Mouse (Mus musculus): ENCODE measurements at regions not wholly inside any gene's neighbourhood (a gene's known extent, or its start where the extent isn't known, plus 50 kb on each side); places are given as distances from the start of the nearest gene placed in this dataset.
A peak's percentile ranks its signal among the peaks of the same experiment; 100 is the strongest.

DNA sequence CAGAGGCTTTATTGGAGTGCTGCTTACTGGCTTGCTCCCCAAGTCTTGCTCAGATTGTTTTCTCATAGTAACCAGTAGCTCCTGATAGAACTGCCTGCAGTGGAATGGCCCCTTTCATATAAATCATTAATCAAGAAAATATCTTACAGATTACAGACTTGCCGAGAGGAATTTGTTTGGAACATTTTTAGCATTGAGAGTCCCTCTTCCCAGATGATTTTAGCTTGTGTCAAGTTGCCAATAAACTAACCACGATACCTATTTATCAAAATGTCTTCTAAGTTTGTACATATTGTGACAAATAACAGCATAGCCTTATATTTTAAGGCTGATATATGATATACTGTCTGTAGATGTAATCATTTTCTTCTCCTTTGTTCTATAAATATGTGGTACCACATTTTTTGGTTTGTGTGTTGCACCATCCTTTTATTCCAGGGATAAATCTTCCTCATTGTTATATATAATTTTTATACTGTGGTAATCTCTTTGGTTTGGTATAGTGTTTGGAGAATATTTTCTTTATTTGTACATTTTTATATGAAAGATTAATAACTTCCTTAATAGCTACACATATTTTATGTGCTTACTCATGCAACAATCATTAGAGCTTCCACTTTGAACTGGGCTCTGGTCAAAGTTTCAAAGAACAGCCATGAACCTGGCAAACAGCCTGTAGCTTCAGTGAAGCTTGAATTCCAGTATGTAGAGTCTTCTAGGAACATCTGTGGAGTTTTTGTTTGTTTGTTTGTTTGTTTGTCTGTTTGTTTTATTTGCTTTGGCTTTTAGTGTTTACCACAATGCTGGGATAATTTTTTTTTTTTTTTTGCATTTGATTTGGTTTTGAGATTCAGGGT lies 153.1 kb upstream of the Marcks start:
- WGBS (ENCODE audit: insufficient replicate concordance) = 80% methylated on average over 2 of the region's 2 CpGs
- Histone ChIP-seq H3K36me3 (ENCODE audit: control insufficient read depth, insufficient read depth, low read length) (no peaks in the 10 kb centered on the region), H3K9ac (ENCODE audit: low read depth, low read length) (no peak overlapping the region), H3K27ac (ENCODE audit: low read depth, low read length) (no peak overlapping the region), H3K9me3 (replicated peaks; ENCODE audit: control insufficient read depth, low read length) (no peaks in the 10 kb centered on the region), H3K4me1 (ENCODE audit: control insufficient read depth, insufficient read depth, low read length) (no peaks in the 10 kb centered on the region), H3K4me3 (ENCODE audit: low read depth, low read length) (no peak overlapping the region), H3K4me2 (no peak overlapping the region), H3K27me3 (ENCODE audit: control insufficient read depth, insufficient read depth, low read length) (no peaks in the 10 kb centered on the region)
- no peak for ATAC-seq (replicated peaks; ENCODE audit: insufficient number of reproducible peaks, low FRiP score, low TSS enrichment)

DNA sequence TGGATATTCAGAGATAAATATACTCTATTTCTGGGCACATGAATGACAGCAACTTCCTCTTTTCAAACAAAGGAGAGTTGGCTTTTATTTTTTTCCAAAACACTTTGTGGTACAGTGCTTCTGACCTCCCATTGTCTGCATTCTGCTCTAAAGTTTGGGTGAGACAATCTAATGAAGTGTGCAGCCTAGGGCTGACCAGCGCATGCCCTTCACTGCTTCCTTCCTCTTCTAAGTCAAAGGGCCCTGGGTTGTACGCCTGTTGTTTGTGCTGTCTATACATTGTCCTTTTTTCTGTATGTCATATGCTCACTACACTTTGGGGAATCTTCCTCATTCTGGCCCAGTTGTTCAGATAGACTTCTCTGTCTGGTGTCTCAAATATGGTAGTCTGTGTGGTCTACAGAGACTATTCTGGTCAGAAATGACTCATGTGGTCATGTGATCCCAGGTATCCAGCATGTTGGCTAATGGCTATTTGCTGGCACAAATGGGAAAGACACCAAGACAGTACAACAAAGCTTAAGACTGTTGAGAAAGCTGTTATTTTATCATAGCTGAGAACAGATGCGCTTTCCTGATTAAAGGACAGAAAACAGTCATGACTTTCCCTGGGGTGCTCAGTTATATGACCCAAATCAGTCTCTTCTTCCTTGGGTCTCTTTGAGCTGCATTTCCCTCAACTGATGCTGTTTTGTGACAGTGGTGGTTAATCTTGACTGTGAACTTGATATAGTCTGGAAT lies 151.4 kb upstream of the Marcks start:
- Histone ChIP-seq H3K27me3 (ENCODE audit: control insufficient read depth, insufficient read depth, low read length) (no peaks in the 10 kb centered on the region), H3K4me2 (no peak overlapping the region), H3K4me3 (ENCODE audit: low read depth, low read length) (no peak overlapping the region), H3K4me1 (ENCODE audit: control insufficient read depth, insufficient read depth, low read length) (no peaks in the 10 kb centered on the region), H3K36me3 (ENCODE audit: control insufficient read depth, insufficient read depth, low read length) (no peaks in the 10 kb centered on the region), H3K9ac (ENCODE audit: low read depth, low read length) (no peak overlapping the region), H3K27ac (ENCODE audit: low read depth, low read length) (peak overlapping the region; percentile 35; the same call in 1 of the 2 replicates), H3K9me3 (replicated peaks; ENCODE audit: control insufficient read depth, low read length) (no peaks in the 10 kb centered on the region)
- WGBS (ENCODE audit: insufficient replicate concordance) = 91% methylated on average over 3 of the region's 3 CpGs
- ATAC-seq (replicated peaks; ENCODE audit: insufficient number of reproducible peaks, low FRiP score, low TSS enrichment) = no peak

DNA sequence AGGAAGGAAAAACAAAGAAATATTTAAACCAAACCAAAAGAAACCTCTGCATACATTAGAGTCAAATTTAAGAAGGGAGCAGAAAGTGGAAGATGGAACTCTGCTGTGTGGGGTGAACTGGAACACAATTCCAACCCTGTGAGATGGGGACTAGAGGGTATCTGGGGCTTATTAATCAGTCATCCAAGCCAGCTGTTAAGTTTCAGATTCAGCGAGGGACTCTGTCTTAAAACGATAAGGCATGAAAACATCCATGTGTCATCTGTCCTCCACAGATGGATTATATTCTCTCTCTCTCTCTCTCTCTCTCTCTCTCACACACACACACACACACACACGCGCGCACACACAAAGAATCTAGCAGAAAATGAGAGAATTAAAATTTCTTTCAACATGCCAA lies 147.6 kb upstream of the Marcks start:
- 69% methylated on average over 5 of the region's 5 CpGs for WGBS (ENCODE audit: insufficient replicate concordance)
- H3K27me3 ChIP-seq (ENCODE audit: control insufficient read depth, insufficient read depth, low read length) = no peaks in the 10 kb centered on the region
- no peak overlapping the region for H3K4me3 ChIP-seq (ENCODE audit: low read depth, low read length)
- H3K4me1 ChIP-seq (ENCODE audit: control insufficient read depth, insufficient read depth, low read length) = no peaks in the 10 kb centered on the region
- no peak overlapping the region for H3K9ac ChIP-seq (ENCODE audit: low read depth, low read length)
- no peaks in the 10 kb centered on the region for H3K9me3 ChIP-seq (replicated peaks; ENCODE audit: control insufficient read depth, low read length)
- ATAC-seq (replicated peaks; ENCODE audit: insufficient number of reproducible peaks, low FRiP score, low TSS enrichment) = no peak
- no peak overlapping the region for H3K4me2 ChIP-seq
- no peaks in the 10 kb centered on the region for H3K36me3 ChIP-seq (ENCODE audit: control insufficient read depth, insufficient read depth, low read length)
- no peak overlapping the region for H3K27ac ChIP-seq (ENCODE audit: low read depth, low read length)

DNA sequence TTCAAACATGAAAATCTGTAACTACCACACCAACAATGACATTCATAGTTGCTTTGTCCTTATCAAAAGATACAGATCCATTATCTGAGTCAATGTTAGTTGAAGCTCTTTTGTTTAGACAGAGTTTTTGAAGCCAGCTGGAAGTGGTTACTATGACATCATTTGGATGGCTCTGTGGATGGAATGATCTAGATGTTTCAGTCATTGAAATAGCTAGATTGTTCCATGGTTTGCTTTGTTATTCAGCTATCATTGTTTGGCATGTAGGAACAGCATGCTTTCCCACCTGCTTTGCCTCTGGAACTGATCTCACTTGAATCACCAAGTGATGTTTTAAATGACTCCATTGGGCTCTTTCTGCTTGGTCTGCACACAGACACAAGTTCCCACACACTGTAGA lies 144.2 kb upstream of the Marcks start:
- no peaks in the 10 kb centered on the region for H3K36me3 ChIP-seq (ENCODE audit: control insufficient read depth, insufficient read depth, low read length)
- ATAC-seq (replicated peaks; ENCODE audit: insufficient number of reproducible peaks, low FRiP score, low TSS enrichment) = no peak
- H3K4me3 ChIP-seq (ENCODE audit: low read depth, low read length) = no peak overlapping the region
- H3K4me2 ChIP-seq = no peak overlapping the region
- no peak overlapping the region for H3K9ac ChIP-seq (ENCODE audit: low read depth, low read length)
- no peak overlapping the region for H3K27ac ChIP-seq (ENCODE audit: low read depth, low read length)
- H3K27me3 ChIP-seq (ENCODE audit: control insufficient read depth, insufficient read depth, low read length) = no peaks in the 10 kb centered on the region
- H3K4me1 ChIP-seq (ENCODE audit: control insufficient read depth, insufficient read depth, low read length) = peaks cover 4% of the 10 kb centered on the region
- H3K9me3 ChIP-seq (replicated peaks; ENCODE audit: control insufficient read depth, low read length) = no peaks in the 10 kb centered on the region

DNA sequence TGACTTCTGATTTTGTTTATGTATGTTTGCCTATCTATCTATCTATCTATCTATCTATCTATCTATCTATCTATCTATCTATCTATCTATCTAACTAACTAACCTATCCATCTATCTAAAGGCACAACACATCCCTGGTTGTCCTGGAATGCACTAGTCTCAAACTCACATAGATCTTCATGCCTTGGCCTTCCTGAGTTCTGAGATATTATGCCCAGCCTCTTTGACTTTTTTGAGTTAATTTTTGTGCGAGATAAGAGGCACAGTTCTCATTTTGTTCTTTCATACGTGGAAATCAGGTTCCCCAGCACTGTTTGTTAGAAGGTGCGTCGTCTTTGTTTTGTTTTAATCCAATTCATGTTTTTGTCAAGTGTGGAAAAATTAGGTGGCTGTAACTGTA lies 142.1 kb upstream of the Marcks start:
- Histone ChIP-seq H3K9ac (ENCODE audit: low read depth, low read length) (no peak overlapping the region), H3K27me3 (ENCODE audit: control insufficient read depth, insufficient read depth, low read length) (no peaks in the 10 kb centered on the region), H3K4me2 (no peak overlapping the region), H3K9me3 (replicated peaks; ENCODE audit: control insufficient read depth, low read length) (no peaks in the 10 kb centered on the region), H3K4me1 (ENCODE audit: control insufficient read depth, insufficient read depth, low read length) (peaks cover 4% of the 10 kb centered on the region), H3K27ac (ENCODE audit: low read depth, low read length) (no peak overlapping the region), H3K36me3 (ENCODE audit: control insufficient read depth, insufficient read depth, low read length) (no peaks in the 10 kb centered on the region), H3K4me3 (ENCODE audit: low read depth, low read length) (no peak overlapping the region)
- no peak for ATAC-seq (replicated peaks; ENCODE audit: insufficient number of reproducible peaks, low FRiP score, low TSS enrichment)
- 72% methylated on average over 4 of the region's 4 CpGs for WGBS (ENCODE audit: insufficient replicate concordance)

DNA sequence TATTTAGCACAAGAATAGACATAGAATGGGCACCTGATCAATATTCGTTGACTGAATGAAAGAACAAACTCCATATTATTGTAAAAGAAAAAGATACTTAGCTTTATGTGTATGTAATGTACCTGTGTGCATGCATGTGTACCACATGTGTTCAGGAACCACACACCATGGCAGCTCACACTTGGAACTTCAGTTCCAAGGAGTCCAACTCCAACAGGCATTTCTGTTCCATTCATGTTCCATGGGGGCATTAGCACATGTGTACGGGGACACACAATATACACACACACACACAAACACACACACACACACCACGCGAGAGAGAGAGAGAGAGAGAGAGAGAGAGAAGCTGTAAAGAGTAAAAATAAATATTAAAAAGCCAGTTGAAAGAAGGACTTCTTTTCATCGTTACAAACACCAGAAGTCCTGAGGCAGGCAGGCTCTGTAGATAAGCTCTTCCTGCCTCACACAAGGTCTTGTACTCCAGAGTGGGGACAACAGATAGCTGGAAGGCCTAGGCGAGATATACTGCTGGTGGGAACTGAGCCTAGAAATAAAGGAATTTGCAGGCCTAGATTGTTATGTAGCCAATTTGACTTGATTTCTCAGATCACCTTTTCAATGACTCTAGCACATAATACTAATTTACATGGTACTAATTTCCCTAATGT lies 141.6 kb upstream of the Marcks start:
- peaks cover 4% of the 10 kb centered on the region for H3K4me1 ChIP-seq (ENCODE audit: control insufficient read depth, insufficient read depth, low read length)
- peak overlapping the region; percentile 47 for H3K27ac ChIP-seq (ENCODE audit: low read depth, low read length)
- no peaks in the 10 kb centered on the region for H3K9me3 ChIP-seq (replicated peaks; ENCODE audit: control insufficient read depth, low read length)
- no peaks in the 10 kb centered on the region for H3K27me3 ChIP-seq (ENCODE audit: control insufficient read depth, insufficient read depth, low read length)
- ATAC-seq (replicated peaks; ENCODE audit: insufficient number of reproducible peaks, low FRiP score, low TSS enrichment) = peak; percentile 76; the same call in 1 of the 2 replicates
- no peaks in the 10 kb centered on the region for H3K36me3 ChIP-seq (ENCODE audit: control insufficient read depth, insufficient read depth, low read length)
- no peak overlapping the region for H3K9ac ChIP-seq (ENCODE audit: low read depth, low read length)
- WGBS (ENCODE audit: insufficient replicate concordance) = 27% methylated on average over 6 of the region's 6 CpGs
- H3K4me2 ChIP-seq = no peak overlapping the region
- H3K4me3 ChIP-seq (ENCODE audit: low read depth, low read length) = no peak overlapping the region

DNA sequence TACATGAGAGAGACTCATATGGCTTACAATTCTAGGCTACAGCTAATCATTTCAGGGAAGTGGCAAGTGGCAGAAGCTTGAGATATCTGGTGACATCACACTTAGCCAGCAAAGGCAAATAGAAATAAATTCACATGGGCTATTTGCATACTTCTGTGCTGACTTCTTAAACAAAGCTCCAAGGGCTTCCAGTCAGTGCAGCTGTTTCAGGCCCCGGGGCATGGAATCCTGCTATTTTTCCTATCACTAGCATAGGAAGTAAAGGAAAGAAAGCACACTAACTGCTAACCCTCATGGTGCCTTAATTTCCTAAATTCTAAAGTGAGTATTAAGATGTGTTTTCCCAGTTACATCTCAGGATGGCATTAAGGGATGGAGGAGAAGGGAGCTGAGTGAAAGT lies 140.6 kb upstream of the Marcks start:
- Histone ChIP-seq H3K27me3 (ENCODE audit: control insufficient read depth, insufficient read depth, low read length) (no peaks in the 10 kb centered on the region), H3K4me3 (ENCODE audit: low read depth, low read length) (no peak overlapping the region), H3K27ac (ENCODE audit: low read depth, low read length) (no peak overlapping the region), H3K36me3 (ENCODE audit: control insufficient read depth, insufficient read depth, low read length) (no peaks in the 10 kb centered on the region), H3K4me1 (ENCODE audit: control insufficient read depth, insufficient read depth, low read length) (peaks cover 4% of the 10 kb centered on the region), H3K9ac (ENCODE audit: low read depth, low read length) (no peak overlapping the region), H3K4me2 (no peak overlapping the region), H3K9me3 (replicated peaks; ENCODE audit: control insufficient read depth, low read length) (no peaks in the 10 kb centered on the region)
- ATAC-seq (replicated peaks; ENCODE audit: insufficient number of reproducible peaks, low FRiP score, low TSS enrichment) = no peak
- 62% methylated on average over 1 of the region's 1 CpGs for WGBS (ENCODE audit: insufficient replicate concordance)

DNA sequence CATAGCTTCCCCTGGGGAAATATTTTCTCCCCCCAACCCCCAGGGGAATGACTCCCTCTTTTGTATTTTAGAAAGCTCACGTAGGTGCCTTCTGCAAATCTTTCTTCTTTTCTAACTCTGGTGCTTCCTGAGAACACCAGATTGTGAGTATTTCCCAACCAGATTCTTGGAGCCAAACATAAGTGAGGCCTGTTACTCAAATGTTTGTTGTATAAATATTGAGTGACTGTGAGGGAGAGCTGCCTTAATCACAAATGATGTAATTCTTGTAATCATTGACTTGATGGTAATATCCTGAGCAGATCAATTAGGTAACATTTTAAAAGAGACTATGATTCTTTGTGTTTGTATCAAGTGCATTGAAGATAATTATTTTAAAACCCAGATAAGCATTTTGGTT lies 137.1 kb upstream of the Marcks start:
- Histone ChIP-seq H3K27me3 (ENCODE audit: control insufficient read depth, insufficient read depth, low read length) (no peaks in the 10 kb centered on the region), H3K4me3 (ENCODE audit: low read depth, low read length) (no peak overlapping the region), H3K9ac (ENCODE audit: low read depth, low read length) (no peak overlapping the region), H3K4me2 (no peak overlapping the region), H3K9me3 (replicated peaks; ENCODE audit: control insufficient read depth, low read length) (no peaks in the 10 kb centered on the region), H3K4me1 (ENCODE audit: control insufficient read depth, insufficient read depth, low read length) (peaks cover 4% of the 10 kb centered on the region), H3K36me3 (ENCODE audit: control insufficient read depth, insufficient read depth, low read length) (no peaks in the 10 kb centered on the region), H3K27ac (ENCODE audit: low read depth, low read length) (no peak overlapping the region)
- WGBS (ENCODE audit: insufficient replicate concordance) = 82% methylated on average over 1 of the region's 1 CpGs
- ATAC-seq (replicated peaks; ENCODE audit: insufficient number of reproducible peaks, low FRiP score, low TSS enrichment) = no peak

Data from heart, embryonic 11.5 days (tissue).